Mouse (Mus musculus): Measurements from ENCODE around the gene Ndufc1. TPM values are rescaled to one million over a fixed set of nuclear protein-coding genes. Genes with fewer than 3 reads are reported as not detected.
"Not testable (repeated sequence)": the region's sequence is repeated elsewhere in the genome, so short reads cannot be mapped to it uniquely, and the experiment has no call there.

Gene Ndufc1
- polyA plus RNA-seq, 1 experiment from 2014 or later, result 792 TPM

GRCm38 (mm10) chr3:51413276-51413675 lies 4.5 kb upstream of the Ndufc1 start:
- Histone ChIP-seq H3K9ac (no peak overlapping the region), H3K4me1 (peaks cover 13% of the 10 kb centered on the region), H3K36me3 (no peaks in the 10 kb centered on the region), H3K4me2 (no peak overlapping the region), H3K27me3 (replicated peaks) (no peaks in the 10 kb centered on the region), H3K4me3 (replicated peaks) (no peak overlapping the region), H3K27ac (no peak overlapping the region), H3K9me3 (no peaks in the 10 kb centered on the region)
- 82% methylated on average over 1 of the region's 1 CpGs for WGBS
- no peak for ATAC-seq (ENCODE audit: insufficient read depth, low FRiP score, low read depth)

GRCm38 (mm10) chr3:51412457-51412856 lies 3.7 kb upstream of the Ndufc1 start:
- Histone ChIP-seq H3K9ac (no peak overlapping the region), H3K4me3 (replicated peaks) (no peak overlapping the region), H3K9me3 (no peaks in the 10 kb centered on the region), H3K27me3 (replicated peaks) (no peaks in the 10 kb centered on the region), H3K36me3 (no peaks in the 10 kb centered on the region), H3K4me1 (peaks cover 13% of the 10 kb centered on the region), H3K4me2 (no peak overlapping the region), H3K27ac (no peak overlapping the region)
- ATAC-seq (ENCODE audit: insufficient read depth, low FRiP score, low read depth), result no peak
- 86% methylated on average over 7 of the region's 7 CpGs for WGBS

GRCm38 (mm10) chr3:51407870-51408560 lies 773 bp downstream of the Ndufc1 start:
- 21% methylated on average over 20 of the region's 20 CpGs for WGBS

GRCm38 (mm10) chr3:51402628-51403027 lies 6.2 kb downstream of the Ndufc1 start:
- Histone ChIP-seq H3K36me3 (no peaks in the 10 kb centered on the region; the same call in none of the 2 replicates), H3K27me3 (replicated peaks) (no peaks in the 10 kb centered on the region), H3K27ac (no peak overlapping the region), H3K4me3 (replicated peaks) (no peak overlapping the region), H3K9me3 (no peaks in the 10 kb centered on the region), H3K9ac (no peak overlapping the region), H3K4me2 (no peak overlapping the region), H3K4me1 (peaks cover under 1% of the 10 kb centered on the region; the same call in 1 of the 2 replicates)
- 91% methylated on average over 12 of the region's 12 CpGs for WGBS
- no peak for ATAC-seq (ENCODE audit: insufficient read depth, low FRiP score, low read depth)

More at GRCm38 (mm10) chr3:51407870-51408560, 773 bp downstream of the Ndufc1 start:
- Histone ChIP-seq H3K4me1 (peaks cover 5% of the 10 kb centered on the region), H3K36me3 (no peaks in the 10 kb centered on the region; the same call in none of the 2 replicates), H3K4me3 (replicated peaks) (peak overlapping the region; percentile 81), H3K4me2 (peak overlapping the region; percentile 75), H3K9me3 (no peaks in the 10 kb centered on the region), H3K9ac (peak overlapping the region; percentile 86), H3K27me3 (replicated peaks) (no peaks in the 10 kb centered on the region), H3K27ac (peak overlapping the region; percentile 95)
- ATAC-seq (ENCODE audit: insufficient read depth, low FRiP score, low read depth), result no peak

- not testable (repeated sequence) for H3K4me2 ChIP-seq; H3K36me3 ChIP-seq; H3K27me3 ChIP-seq (replicated peaks); ATAC-seq (ENCODE audit: insufficient read depth, low FRiP score, low read depth); H3K9me3 ChIP-seq; H3K4me3 ChIP-seq (replicated peaks); H3K4me1 ChIP-seq; H3K27ac ChIP-seq; H3K9ac ChIP-seq
- 74% methylated on average over 4 of the region's 4 CpGs for WGBS
Measured at GRCm38 (mm10) chr3:51402054-51402453, 6.7 kb downstream of the Ndufc1 start.

- Histone ChIP-seq H3K9ac (no peak overlapping the region), H3K4me2 (no peak overlapping the region), H3K27me3 (replicated peaks) (peaks cover 2% of the 10 kb centered on the region; the same call in 1 of the 2 replicates), H3K27ac (no peak overlapping the region), H3K4me3 (replicated peaks) (no peak overlapping the region), H3K36me3 (no peaks in the 10 kb centered on the region), H3K4me1 (peaks cover 3% of the 10 kb centered on the region; the same call in 1 of the 2 replicates), H3K9me3 (no peaks in the 10 kb centered on the region)
- 75% methylated on average over 10 of the region's 10 CpGs for WGBS
- ATAC-seq (ENCODE audit: insufficient read depth, low FRiP score, low read depth), result no peak
Measured at GRCm38 (mm10) chr3:51400682-51401081, 8.1 kb downstream of the Ndufc1 start.

GRCm38 (mm10) chr3:51399531-51399930 lies 9.3 kb downstream of the Ndufc1 start:
- Histone ChIP-seq H3K36me3 (no peaks in the 10 kb centered on the region), H3K4me3 (replicated peaks) (no peak overlapping the region), H3K4me2 (no peak overlapping the region), H3K9ac (no peak overlapping the region), H3K27ac (no peak overlapping the region), H3K4me1 (peaks cover 3% of the 10 kb centered on the region; the same call in 1 of the 2 replicates), H3K9me3 (no peaks in the 10 kb centered on the region), H3K27me3 (replicated peaks) (peaks cover 7% of the 10 kb centered on the region; the same call in 1 of the 2 replicates)
- 54% methylated on average over 4 of the region's 4 CpGs for WGBS
- ATAC-seq (ENCODE audit: insufficient read depth, low FRiP score, low read depth), result no peak

GRCm38 (mm10) chr3:51398667-51399066 lies 10.1 kb downstream of the Ndufc1 start:
- ATAC-seq (ENCODE audit: insufficient read depth, low FRiP score, low read depth), result no peak
- H3K9me3 ChIP-seq, result no peaks in the 10 kb centered on the region
- H3K4me1 ChIP-seq, result peaks cover 3% of the 10 kb centered on the region; the same call in 1 of the 2 replicates

GRCm38 (mm10) chr3:51397700-51398299 lies 11.0 kb downstream of the Ndufc1 start:
- Histone ChIP-seq H3K36me3 (no peaks in the 10 kb centered on the region), H3K4me3 (replicated peaks) (no peak overlapping the region), H3K27me3 (replicated peaks) (peaks cover 7% of the 10 kb centered on the region; the same call in 1 of the 2 replicates), H3K9ac (no peak overlapping the region), H3K9me3 (no peaks in the 10 kb centered on the region), H3K4me1 (peaks cover 3% of the 10 kb centered on the region; the same call in 1 of the 2 replicates), H3K4me2 (no peak overlapping the region), H3K27ac (no peak overlapping the region)
- no peak for ATAC-seq (ENCODE audit: insufficient read depth, low FRiP score, low read depth)
- WGBS, result 58% methylated on average over 15 of the region's 15 CpGs

More at GRCm38 (mm10) chr3:51398667-51399066, 10.1 kb downstream of the Ndufc1 start:
- no peak overlapping the region for H3K27ac ChIP-seq
- H3K4me3 ChIP-seq (replicated peaks), result no peak overlapping the region
- no peaks in the 10 kb centered on the region for H3K36me3 ChIP-seq
- WGBS, result 10% methylated on average over 3 of the region's 3 CpGs
- peaks cover 7% of the 10 kb centered on the region; the same call in 1 of the 2 replicates for H3K27me3 ChIP-seq (replicated peaks)
- no peak overlapping the region for H3K9ac ChIP-seq
- peak overlapping the region; percentile 13; the same call in 1 of the 2 replicates for H3K4me2 ChIP-seq

- H3K4me1 ChIP-seq, result peaks cover 3% of the 10 kb centered on the region; the same call in 1 of the 2 replicates
- peak within 1 kb of the TSS; percentile 89 for H3K4me2 ChIP-seq
- H3K27ac ChIP-seq, result no peak within 1 kb of the TSS; the same call in 1 of the 2 replicates
- ATAC-seq (ENCODE audit: insufficient read depth, low FRiP score, low read depth), result peak; percentile 83
- WGBS, result 2% methylated on average over 41 of the region's 41 CpGs
- peak within 1 kb of the TSS; percentile 35; the same call in 1 of the 2 replicates for H3K9ac ChIP-seq
- H3K9me3 ChIP-seq, result no peaks in the 10 kb centered on the region
- H3K36me3 ChIP-seq, result no peaks in the 10 kb centered on the region
- H3K27me3 ChIP-seq (replicated peaks), result peaks cover 7% of the 10 kb centered on the region; the same call in 1 of the 2 replicates
- peak within 1 kb of the TSS; percentile 60 for H3K4me3 ChIP-seq (replicated peaks)
Measured at GRCm38 (mm10) chr3:51396219-51397068, 12.3 kb downstream of the Ndufc1 start, which contains the start of gene Mgarp. Gene Mgarp, minus strand, starts transcription at chr3:51396738.

GRCm38 (mm10) chr3:51395461-51396145 lies 13.2 kb downstream of the Ndufc1 start:
- Histone ChIP-seq H3K36me3 (no peaks in the 10 kb centered on the region), H3K4me3 (replicated peaks) (peak overlapping the region; percentile 60), H3K9ac (no peak overlapping the region), H3K27me3 (replicated peaks) (peaks cover 7% of the 10 kb centered on the region; the same call in 1 of the 2 replicates), H3K4me1 (peaks cover 3% of the 10 kb centered on the region; the same call in 1 of the 2 replicates), H3K9me3 (no peaks in the 10 kb centered on the region), H3K27ac (no peak overlapping the region), H3K4me2 (peak overlapping the region; percentile 89)
- no peak for ATAC-seq (ENCODE audit: insufficient read depth, low FRiP score, low read depth)
- whole genome bisulfite sequencing, result 40% methylated on average over 19 of the region's 19 CpGs
